Mouse (Mus musculus) lung, adult 2 months (tissue): ENCODE measurements around the gene Pyroxd1.

Source experiments
- CTCF ChIP-seq: fragments of 200-500 bp; IDR thresholded peaks from 2 replicates; pipeline ENCODE4 v1.5.1; 2011; ENCODE audit warnings: mild to moderate bottlenecking, low read length, control low read depth; ENCODE audit not compliant: insufficient read depth
- POLR2A ChIP-seq: fragments of 200-500 bp; IDR thresholded peaks from 2 replicates; pipeline ENCODE4 v1.6.1; 2011; ENCODE audit warnings: low read depth, mild to moderate bottlenecking, control low read depth, low read length, borderline replicate concordance; ENCODE audit errors: extremely low read depth

- no peak for TF ChIP-seq POLR2A
- no peak for TF ChIP-seq CTCF
These were observed 42.4 kb downstream of the Pyroxd1 start for GRCm38 (mm10) chr6:142387755-142388271.
